Mouse (Mus musculus) thymus, postnatal 10 days (tissue): Measurements from ENCODE around the gene Coro6.

Experiments
- DNase-seq, 2 experiments: peaks; one replicate each; pipeline ENCODE4 v3.0.0; 2021; ENCODE audit warnings: low spot score in 2 of 2

The Coro6 gene

DNA sequence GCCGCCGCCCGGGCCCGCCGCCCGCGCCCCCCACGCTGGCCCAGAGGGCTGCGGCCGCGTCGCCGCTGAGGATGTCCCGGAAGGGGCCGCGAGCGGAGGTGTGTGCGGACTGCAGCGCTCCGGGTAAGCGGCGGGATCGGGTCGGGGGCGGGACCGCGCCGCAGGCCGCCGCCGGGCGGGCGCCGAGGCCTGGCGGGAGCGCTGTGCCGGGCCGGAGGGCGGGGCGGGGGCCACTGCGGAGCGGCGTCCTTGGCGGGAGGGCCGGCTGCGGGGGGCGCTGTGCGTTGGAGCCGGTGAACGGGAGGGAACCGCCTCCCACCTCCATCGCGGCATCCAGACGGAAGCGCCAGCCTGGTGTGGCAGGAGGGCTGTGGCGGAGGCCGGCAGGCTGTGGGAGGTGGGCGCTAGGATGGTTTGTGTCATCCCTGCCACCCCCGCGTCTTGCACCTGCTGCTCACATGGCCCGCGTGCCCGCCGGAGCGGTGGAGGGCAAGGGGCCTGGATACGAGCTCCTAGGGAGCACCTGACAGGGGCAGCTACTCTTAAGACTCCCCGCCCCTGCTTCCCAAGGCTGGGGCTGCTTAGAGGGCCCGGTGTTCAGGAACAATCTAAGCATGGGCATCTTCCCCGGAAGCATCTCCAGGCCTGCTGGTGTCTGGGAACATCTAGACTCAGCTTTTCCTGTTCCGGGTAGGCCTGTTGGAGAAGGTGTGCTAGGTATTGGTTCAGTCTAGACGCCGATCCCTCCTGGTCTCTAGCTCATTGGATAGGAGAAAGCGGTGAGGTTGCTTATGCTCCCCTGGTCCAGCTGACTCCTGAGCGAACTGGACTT is 31.5 kb downstream of the Coro6 start, which contains the start of gene Git1:
Git1 (plus strand) TSS at position 51 of the 832 bp plus-strand sequence.
- peak; percentile 41 to 47 for DNase-seq

DNA sequence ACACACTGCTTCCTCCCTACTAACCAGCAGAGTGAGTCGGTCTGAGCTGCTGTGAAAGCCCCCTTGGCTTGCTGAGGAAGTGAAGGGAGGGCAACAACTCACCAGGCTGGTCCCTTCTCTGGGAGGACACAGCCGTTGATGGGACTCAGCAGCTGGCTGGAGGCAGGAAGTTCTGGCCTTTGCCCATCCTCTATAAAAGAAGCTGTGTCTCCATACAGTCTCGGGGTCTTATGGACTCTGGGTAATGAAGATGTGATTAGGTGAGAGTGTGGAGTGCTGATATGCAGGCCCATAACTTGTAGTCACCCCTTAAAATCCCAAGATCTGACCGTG is 32.1 kb downstream of the Coro6 start:
- no peak for DNase-seq

DNA sequence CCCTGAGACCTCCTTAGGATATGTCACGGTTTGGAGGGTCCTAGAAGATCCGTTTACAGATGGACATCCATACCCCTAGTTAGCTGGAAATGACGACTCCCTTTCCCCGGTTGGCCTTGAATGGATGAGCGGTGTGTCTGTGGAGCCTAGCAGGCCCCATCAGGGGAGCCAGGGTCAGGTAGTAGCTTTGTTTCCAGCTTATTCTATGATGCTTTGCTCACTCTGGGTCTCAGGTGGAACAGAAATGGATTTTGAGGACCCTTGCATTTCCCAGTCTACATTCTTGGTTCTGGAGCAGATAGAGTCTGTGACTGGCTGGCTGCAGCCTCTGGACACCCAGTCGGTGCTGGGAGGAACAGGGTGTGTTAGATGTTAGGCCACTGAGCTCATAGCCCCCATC is 32.6 kb downstream of the Coro6 start:
- no peak for DNase-seq

DNA sequence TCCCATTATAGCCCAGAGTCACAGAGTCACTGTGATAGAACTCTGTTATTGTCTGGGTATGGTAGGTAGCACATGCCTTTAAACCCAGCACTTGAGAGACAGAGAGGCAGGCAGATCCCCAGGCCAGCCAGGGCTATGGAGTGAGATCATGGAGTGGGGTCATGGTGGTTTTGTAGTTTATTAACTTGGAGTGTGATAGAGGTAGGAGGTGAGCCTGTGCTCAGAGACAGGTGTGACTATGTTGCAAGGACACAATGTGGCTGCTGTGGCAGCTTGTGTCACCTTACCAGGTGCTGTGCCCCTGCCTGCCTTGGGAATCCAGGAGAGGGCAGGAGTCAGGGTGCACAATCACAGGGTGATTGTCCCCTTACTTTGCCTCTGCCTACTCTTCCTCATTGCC is 33.3 kb downstream of the Coro6 start:
- DNase-seq = no peak

DNA sequence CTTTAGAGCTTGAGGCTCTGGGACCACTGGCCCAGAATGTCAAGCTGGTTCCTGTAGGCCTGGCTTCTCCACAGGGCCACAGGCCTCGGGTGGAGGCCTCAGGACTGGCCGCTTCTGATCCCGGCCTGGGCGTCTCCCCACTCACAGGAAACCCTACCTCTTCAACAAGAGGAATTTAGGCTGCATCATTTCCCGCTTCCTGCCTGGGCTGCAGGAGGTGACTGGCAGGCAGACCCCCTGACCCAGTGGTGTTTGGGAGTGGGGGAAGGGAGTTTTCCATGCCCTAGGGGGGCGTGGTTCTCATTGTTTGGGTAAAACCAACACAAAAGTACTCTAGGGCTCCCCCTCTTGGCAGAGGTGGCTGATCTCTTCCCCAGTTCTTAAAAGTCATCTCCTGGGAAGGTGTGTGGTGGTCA is 35.1 kb downstream of the Coro6 start:
- peak in 1 of 2 experiments; percentile 78 for DNase-seq

DNA sequence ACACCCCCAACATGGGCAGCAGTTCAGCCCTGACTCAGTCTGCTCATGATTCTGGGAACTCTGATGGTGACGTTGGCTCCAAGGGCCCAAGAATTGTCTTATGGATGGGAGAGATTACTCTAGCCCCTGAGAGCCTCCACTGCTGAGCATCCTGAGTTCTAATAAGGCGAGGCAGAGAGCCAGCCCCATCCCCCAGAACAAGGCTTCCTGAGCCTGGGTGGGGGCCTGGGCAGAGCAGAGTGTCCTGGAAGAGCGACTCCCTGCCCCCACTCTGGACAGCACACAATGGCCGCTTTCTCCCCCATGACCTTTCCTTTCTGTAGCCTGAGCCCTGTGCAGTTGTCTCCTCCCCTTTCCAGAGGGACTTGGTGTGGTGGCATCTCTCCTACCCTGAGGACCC is 35.6 kb downstream of the Coro6 start:
- no peak for DNase-seq

DNA sequence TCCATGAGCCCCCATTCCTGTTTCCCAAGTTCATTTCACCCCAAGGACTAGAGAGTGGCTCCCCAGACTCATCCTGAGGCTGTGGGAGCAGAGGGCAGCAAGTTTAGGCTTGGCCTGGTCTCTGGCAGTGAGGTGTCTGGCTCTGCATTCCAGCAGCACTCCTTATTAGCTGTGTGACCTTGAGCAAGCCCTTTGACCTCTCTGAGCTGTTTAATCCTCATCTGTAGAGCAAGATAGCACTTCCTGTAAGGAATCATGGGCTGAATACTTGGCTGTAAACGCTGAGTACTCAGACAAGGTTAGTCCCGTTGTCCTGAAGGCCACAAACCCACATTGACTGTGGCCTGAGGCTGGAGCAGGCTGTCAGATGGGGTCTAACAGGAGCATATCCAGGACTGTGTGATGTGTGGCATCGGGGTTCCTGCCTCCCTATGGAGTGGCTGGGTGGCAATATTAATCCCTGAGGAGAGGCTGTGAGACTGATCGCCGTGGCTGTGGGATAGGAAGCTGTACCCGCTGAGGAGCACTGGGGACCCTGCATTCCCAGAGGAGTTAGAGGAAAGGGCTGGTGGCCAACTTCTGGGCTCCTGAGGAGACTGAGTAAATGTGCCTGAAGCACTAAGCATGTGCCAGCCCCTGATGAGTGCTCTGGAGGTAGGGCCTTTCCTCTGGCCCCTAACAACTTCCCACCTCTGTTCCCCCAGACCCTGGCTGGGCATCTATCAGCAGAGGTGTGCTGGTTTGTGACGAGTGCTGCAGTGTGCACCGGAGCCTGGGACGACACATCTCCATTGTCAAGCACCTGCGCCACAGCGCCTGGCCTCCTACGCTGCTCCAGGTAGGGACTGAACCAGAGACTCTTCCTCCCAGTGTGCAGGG is 36.3 kb downstream of the Coro6 start:
- DNase-seq = no peak

DNA sequence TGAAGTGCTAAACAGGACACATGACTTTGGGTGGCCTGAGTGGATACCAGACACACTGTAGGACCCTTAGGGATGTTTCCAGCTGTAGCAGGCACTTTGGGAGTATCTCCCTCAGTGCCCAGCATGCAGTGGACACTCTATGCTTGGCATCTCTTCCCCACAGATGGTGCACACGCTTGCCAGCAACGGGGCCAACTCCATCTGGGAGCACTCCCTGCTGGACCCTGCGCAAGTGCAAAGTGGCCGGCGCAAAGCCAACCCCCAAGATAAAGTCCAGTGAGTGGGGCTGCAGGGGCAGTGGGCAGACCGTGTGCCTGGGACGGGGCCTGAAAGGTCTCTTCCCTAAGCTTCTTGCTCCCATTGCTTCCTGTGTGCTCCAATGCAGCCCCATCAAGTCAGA is 37.1 kb downstream of the Coro6 start:
- no peak for DNase-seq

DNA sequence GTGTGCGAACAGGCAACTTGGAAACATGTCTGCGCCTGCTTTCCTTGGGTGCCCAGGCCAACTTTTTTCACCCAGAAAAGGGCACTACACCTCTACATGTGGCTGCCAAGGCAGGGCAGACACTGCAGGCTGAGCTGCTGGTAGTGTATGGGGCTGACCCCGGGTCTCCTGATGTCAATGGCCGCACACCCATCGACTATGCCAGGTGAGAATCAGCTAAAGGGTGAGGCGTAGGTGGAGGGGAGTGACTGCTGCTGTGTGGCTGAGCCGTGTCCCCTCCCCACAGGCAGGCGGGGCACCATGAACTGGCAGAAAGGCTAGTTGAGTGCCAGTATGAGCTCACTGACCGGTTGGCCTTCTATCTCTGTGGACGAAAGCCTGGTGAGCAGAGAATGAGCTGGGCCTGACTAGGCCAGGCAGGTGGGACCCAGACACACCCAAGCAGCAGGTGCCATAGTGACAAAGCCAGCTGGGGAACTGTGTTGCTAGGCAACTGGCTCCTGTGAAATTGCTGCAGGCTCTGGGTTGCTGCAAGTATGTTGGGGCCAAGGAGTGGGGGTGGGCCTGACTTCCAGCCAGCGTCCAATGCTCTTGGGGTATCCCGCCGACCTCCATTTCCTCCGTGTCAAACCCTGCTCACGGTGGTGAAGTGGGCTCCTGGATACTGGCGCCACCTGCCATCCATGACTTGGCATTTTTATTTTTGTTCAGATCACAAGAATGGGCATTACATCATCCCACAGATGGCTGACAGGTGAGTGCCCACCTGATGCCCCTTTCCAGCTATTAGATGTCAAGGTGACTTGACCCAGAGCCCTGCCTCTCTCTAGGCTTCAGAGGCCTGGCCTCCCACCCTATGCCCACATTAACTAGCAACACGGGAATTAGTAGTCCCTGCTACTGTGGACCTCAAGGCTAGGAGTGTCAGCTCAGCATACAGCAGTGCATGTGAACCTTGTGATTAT is 38.4 kb downstream of the Coro6 start:
- DNase-seq = no peak

DNA sequence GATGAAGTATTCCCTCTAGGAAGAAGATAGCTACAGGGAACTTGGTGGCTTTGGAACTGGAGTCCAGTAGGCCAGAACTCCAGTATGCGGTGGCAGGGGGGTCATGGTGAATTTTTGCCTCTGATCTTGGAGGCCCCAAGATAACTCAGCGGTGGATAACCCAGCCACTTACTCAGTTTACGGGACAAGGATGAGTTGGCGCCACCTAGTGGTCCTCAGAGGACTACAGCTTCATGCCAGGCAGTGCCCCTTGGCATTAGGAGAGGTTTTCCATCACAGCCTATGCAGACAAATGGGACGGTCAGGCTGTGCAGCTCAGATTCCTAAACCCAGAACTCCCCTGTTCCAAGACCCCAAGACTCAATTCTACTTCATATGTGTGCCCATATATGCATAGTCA is 39.2 kb downstream of the Coro6 start:
- peak; percentile 49 to 76 for DNase-seq

DNA sequence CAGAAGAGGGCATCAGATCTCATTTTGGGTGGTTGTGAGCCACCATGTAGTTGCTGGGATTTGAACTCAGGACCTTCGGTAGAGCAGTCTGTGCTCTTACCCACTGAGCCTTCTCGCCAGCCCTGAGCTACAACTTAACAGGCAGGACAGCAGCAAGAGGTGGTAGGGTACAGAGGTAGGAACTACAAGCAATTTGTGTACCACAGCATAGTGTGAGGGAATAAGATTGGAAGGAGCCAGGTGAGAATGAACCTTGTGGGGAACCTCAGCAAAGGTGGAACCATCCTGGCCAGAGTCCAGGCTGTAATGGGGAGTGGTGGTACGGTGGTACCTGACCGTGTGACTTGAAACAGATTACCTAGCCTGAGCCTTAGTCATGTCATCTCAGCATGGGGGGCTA is 39.8 kb downstream of the Coro6 start:
- DNase-seq = no peak

DNA sequence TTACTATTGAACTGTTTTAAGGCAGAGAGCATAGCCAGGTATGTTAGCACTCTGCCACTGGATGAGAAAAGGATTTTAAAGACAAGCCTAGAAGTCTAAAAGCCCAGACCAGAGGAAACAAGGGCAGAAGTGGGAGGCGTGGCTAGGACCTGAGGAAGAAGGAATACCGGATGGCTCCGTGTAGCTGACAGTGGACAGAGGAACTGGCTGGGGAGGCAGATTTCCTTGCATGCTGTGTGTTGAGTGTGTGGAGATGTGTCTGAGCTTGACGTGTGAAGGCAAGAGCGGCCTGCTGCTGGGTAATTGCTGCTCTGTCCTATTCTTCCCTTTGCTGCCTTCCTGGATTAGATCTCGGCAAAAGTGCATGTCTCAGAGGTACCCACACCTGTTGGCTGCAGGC is 40.3 kb downstream of the Coro6 start:
- DNase-seq = no peak

DNA sequence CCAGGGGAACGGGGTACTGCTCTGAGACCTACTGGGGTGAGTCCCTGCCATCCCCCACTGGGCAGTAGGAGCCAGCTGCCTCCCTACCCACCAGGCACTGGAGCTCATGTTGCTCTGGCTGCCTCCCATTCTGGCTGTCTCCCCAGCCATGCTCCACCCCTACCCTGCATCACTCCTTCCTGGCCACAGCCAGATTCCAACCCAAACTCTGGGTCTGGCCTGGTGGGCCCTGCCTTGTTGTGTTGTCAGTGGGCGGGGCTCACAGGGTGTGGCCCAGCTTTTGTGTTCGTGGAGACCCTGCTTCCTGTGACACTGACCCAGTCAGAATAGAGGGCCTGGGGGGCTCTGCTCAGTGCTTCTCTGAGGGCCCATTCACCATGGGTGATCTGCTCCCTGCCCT is 41.3 kb downstream of the Coro6 start:
- no peak for DNase-seq

DNA sequence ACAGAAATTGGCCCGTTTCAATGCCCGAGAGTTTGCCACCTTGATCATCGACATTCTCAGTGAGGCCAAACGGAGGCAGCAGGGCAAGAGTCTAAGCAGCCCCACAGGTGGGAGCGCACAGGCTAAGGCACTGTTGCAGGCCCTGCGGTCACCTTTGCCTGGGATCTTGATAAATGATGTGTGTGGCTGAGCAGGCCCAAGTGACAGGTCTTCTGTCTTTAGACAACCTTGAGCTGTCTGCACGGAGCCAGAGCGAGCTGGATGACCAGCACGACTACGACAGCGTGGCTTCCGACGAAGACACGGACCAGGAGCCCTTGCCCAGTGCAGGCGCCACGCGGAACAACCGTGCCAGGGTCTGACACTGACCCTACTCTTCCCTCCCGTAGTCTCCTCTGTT is 42.2 kb downstream of the Coro6 start:
- no peak for DNase-seq

DNA sequence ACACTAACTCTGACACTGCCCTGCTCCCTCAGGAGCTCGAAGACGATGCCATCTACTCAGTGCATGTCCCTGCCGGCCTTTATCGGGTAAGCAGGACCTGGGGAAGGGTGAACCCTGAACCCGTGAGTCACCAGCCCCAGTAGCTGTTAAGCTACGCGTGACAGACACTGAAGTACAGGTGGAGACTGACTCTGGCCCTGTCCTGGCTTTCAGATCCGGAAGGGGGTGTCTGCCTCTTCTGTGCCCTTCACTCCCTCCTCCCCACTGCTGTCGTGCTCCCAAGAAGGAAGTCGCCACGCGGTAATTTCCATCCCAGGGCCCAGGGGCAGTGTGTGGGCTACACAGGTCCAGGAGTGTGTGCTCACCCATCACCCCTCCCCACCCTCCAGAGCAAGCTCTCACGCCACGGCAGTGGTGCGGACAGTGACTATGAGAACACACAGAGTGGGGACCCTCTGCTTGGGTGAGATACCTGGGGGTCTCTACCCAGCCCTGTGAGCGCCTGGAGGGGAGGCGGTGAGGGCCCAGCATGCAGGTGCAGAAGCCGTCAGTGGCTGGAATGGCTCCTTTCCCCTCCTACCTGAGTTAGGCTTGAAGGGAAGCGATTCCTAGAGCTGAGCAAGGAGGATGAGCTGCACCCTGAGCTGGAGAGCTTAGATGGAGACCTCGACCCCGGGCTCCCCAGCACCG is 43.2 kb downstream of the Coro6 start:
- no peak for DNase-seq

DNA sequence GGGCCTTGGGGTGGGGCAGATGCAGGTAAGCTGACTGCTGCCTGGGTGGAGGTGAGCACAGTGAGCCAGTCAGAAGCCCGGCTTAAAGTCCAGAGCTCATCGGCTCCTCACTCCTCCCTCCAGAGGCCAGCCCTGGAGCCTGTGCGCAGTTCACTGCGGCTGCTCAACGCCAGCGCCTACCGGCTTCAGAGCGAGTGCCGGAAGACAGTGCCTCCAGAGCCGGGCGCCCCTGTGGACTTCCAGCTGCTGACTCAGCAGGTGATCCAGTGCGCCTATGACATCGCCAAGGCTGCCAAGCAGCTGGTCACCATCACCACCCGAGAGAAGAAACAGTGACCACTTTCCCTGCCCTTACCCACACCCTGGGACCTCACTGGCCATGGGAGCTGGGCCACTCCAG is 44.1 kb downstream of the Coro6 start:
- no peak for DNase-seq

DNA sequence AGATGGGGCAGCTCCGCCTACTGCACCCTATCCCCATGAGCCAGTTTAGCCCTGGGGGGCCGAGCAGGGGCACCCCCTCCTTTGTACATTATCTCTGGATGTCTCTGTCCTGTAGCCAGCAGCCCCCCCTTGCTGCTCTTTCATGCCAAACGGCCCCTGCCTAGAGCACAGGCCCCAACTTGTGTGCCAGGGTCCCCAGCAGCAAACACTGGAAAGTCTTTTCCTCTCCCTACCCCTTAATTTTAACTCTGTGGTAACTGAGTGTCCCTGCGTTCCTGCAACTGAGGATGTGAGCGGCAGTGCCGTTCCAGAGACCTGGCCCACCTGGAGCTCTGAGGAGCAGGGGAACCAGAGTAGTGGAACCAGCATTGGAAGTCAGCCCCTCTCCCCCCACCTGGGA is 44.7 kb downstream of the Coro6 start:
- no peak for DNase-seq

DNA sequence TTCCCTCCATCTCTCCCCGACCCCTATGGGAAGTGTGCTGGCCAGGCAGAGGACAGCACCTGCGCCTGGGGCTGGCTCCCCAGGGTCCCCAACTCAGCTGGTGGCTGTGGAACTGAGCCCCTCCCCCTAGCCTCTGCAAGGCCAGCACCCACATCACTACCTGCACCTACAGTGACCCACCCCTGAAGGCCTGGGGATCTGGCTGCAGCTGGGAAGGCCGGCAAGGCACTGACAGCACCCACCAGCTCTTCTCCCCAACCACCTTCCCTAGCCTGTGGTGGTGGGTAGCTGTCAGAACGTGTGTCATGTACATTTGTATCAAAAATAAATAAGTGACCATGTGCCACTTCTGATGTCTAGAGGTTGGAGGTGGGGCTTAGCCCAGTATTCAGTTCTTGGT is 45.2 kb downstream of the Coro6 start:
- DNase-seq = no peak

DNA sequence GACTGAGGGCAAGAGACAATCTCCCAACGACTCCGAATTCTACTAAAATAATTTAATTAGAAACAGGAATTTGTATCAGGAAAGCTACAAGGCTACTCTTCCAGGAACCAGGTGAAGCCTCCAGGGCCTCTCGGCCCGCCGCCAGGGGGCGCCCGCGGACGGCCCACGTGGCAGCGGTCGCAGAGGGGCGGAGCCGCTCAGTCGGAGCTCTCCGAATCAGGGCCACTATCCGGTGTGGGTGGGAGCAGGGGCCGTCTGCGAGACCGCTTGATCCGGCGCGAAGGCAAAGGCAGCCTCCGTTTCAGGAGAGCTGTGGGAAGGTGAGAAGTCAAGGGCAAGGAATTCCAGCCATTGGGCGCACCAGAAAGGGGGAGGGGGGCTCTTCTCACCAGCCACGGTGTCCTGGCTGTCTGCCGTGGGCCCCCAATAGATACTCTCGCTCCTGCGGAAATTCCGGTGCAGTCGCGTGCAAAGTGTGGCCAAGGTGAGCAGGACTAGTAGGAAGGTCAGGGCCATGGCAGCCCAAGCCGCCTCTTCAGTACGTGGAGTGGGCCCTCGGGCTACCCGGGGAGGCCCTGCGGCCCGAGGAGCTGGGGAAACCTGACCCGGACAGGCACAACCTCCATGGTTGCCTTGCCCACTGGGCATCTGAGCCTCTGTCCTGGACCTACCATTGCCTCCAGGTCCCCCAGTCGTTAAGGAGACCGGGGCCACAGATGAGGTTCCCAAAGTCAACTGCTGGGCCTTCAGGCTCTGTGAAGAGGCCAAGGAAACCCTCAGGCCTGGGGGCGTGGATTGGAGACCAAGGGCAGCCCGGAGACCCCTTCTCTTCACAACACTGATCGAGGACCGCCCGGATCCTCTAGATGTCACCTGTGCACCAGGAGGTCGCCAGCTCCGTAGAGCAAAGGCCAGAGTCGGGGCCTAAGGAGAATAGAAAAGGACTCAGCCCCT is 46.1 kb downstream of the Coro6 start:
- DNase-seq = peak; percentile 78 to 93

DNA sequence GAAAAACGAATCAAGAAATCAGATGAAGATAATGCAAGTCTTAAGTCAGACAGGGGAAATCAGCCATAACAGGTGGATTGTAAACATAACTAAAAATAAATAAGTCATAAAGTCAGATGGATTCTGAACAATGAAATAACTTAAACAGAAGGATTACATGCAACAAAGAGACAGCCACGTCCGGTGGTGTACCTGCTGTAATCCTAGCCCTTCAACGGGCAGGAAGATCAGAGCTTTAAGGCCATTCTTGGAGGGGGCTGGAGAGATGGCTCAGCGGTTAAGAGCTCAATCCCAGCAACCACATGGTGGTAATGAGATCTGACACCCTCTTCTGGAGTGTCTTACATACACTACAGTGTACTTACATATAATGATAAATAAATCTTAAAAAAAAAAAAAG is 49.1 kb downstream of the Coro6 start:
- no peak for DNase-seq
